ENCODE assay signal across 11 mouse cellular contexts in genomic region chr13:107065098-107065855, GRCm38 (mm10). TPM values are rescaled to one million over a fixed set of nuclear protein-coding genes. Genes with fewer than 3 reads are reported as not detected.
DNase-seq lines count a peak whose midpoint lies in the region; ATAC-seq and TF ChIP-seq lines count a peak whose summit lies in the region.
"Had no signal": no experiment of that assay in that cellular context is flagged by ENCODE, and none has a peak within 500 bp of the region (broad histone marks: within the 10 kb centered on the region; RNA-seq: fewer than 3 reads in every experiment).

No protein-coding gene starts in this region.

- H3K4me3 ChIP-seq in intestine, embryonic 14.5 days (ENCODE audit: low read depth, low read length), result no peak overlapping the region
- no peak overlapping the region for H3K4me3 ChIP-seq in intestine, embryonic 15.5 days (replicated peaks)
- H3K4me3 ChIP-seq in hindbrain, embryonic 12.5 days, result no peak overlapping the region
- H3K4me3 ChIP-seq in midbrain, embryonic 13.5 days (replicated peaks), result no peak overlapping the region

- no peak overlapping the region for H3K9ac ChIP-seq in intestine, embryonic 14.5 days (ENCODE audit: low read length)
- H3K9ac ChIP-seq in intestine, embryonic 15.5 days, result no peak overlapping the region
- H3K9ac ChIP-seq in hindbrain, embryonic 12.5 days, result no peak overlapping the region
- no peak overlapping the region for H3K9ac ChIP-seq in midbrain, embryonic 13.5 days (replicated peaks)

- no peak overlapping the region for H3K27ac ChIP-seq in intestine, embryonic 14.5 days (ENCODE audit: low read depth)
- H3K27ac ChIP-seq in intestine, embryonic 15.5 days, result no peak overlapping the region
- no peak overlapping the region for H3K27ac ChIP-seq in hindbrain, embryonic 12.5 days
- H3K27ac ChIP-seq in midbrain, embryonic 13.5 days, result peak overlapping the region; percentile 30; the same call in 1 of the 2 replicates

- H3K36me3 ChIP-seq in intestine, embryonic 14.5 days (ENCODE audit: control insufficient read depth, insufficient read depth, low read length), result no peaks in the 10 kb centered on the region
- H3K36me3 ChIP-seq in intestine, embryonic 15.5 days, result no peaks in the 10 kb centered on the region
- no peaks in the 10 kb centered on the region for H3K36me3 ChIP-seq in hindbrain, embryonic 12.5 days
- H3K36me3 ChIP-seq in midbrain, embryonic 13.5 days, result no peaks in the 10 kb centered on the region

- no peak for TF ChIP-seq CTCF in brain, embryonic 14.5 days (IDR thresholded peaks at IDR 0.05; ENCODE audit: borderline replicate concordance, extremely low read depth, insufficient read depth, insufficient read length)

- peak; percentile 46 for DNase-seq in intestine, embryonic 14.5 days (ENCODE audit: low spot score)
- peak; percentile 80 for DNase-seq in brain, embryonic 14.5 days (ENCODE audit: low read depth)
- no peak for DNase-seq in kidney, adult 18-20 months
- DNase-seq in urinary bladder, postnatal 4 days (ENCODE audit: low spot score in 2 of 2), result no peak
- DNase-seq: adrenal gland, postnatal 10 days; kidney, postnatal 14 days; lung, adult 2 months had no signal

- no peaks in the 10 kb centered on the region for H3K27me3 ChIP-seq in intestine, embryonic 14.5 days (replicated peaks; ENCODE audit: control insufficient read depth, insufficient read depth, low read length)
- no peaks in the 10 kb centered on the region for H3K27me3 ChIP-seq in intestine, embryonic 15.5 days (replicated peaks)
- no peaks in the 10 kb centered on the region for H3K27me3 ChIP-seq in hindbrain, embryonic 12.5 days
- H3K27me3 ChIP-seq in midbrain, embryonic 13.5 days, result no peaks in the 10 kb centered on the region

- WGBS in intestine, embryonic 14.5 days, result 73% methylated on average over 10 of the region's 10 CpGs
- WGBS in intestine, embryonic 15.5 days, result 71% methylated on average over 10 of the region's 10 CpGs
- WGBS in hindbrain, embryonic 12.5 days, result 58% methylated on average over 10 of the region's 10 CpGs
- 57% methylated on average over 10 of the region's 10 CpGs for WGBS in midbrain, embryonic 13.5 days

- H3K9me3 ChIP-seq in intestine, embryonic 14.5 days (ENCODE audit: control insufficient read depth, low read length), result no peaks in the 10 kb centered on the region
- no peaks in the 10 kb centered on the region for H3K9me3 ChIP-seq in intestine, embryonic 15.5 days
- H3K9me3 ChIP-seq in hindbrain, embryonic 12.5 days (replicated peaks), result no peaks in the 10 kb centered on the region
- no peaks in the 10 kb centered on the region for H3K9me3 ChIP-seq in midbrain, embryonic 13.5 days

- H3K4me2 ChIP-seq in intestine, embryonic 14.5 days (ENCODE audit: low read length), result no peak overlapping the region
- no peak overlapping the region for H3K4me2 ChIP-seq in intestine, embryonic 15.5 days (replicated peaks)
- H3K4me2 ChIP-seq in hindbrain, embryonic 12.5 days (replicated peaks), result no peak overlapping the region
- no peak overlapping the region for H3K4me2 ChIP-seq in midbrain, embryonic 13.5 days (replicated peaks)

- ATAC-seq in intestine, embryonic 14.5 days (replicated peaks; ENCODE audit: low FRiP score, low TSS enrichment, low read depth), result no peak
- no peak for ATAC-seq in intestine, embryonic 15.5 days
- peak; percentile 60 for ATAC-seq in hindbrain, embryonic 12.5 days (ENCODE audit: low FRiP score)
- peak; percentile 71 for ATAC-seq in midbrain, embryonic 13.5 days
- ATAC-seq in megakaryocyte progenitor cell, adult 5-6 weeks (replicated peaks; ENCODE audit: poor library complexity), result no peak

- no peak for TF ChIP-seq POLR2A in brain, embryonic 14.5 days (IDR thresholded peaks at IDR 0.05; ENCODE audit: borderline replicate concordance, extremely low read depth, insufficient read depth, insufficient read length, poor library complexity, severe bottlenecking)

- no peaks in the 10 kb centered on the region for H3K4me1 ChIP-seq in intestine, embryonic 14.5 days (replicated peaks; ENCODE audit: control insufficient read depth, insufficient read depth, low read length)
- no peaks in the 10 kb centered on the region for H3K4me1 ChIP-seq in intestine, embryonic 15.5 days (replicated peaks)
- 0 out of 2 replicates have a peak, but pooled peaks cover 2% of the 10 kb centered on the region for H3K4me1 ChIP-seq in hindbrain, embryonic 12.5 days
- H3K4me1 ChIP-seq in midbrain, embryonic 13.5 days (replicated peaks), result peaks cover 12% of the 10 kb centered on the region; the same call in 1 of the 2 replicates

RNA-seq across cellular contexts. Expression of gene Kif2a, which starts 43.4 kb away (rescaled TPM):
- 15.5 and 16.5 TPM in 2 replicates for polyA plus RNA-seq in intestine, embryonic 14.5 days (2014; fragmentation: Nextera tagmentation; extraction: Ambion mirVana)
- 20.1 and 24.7 TPM in 2 replicates for polyA plus RNA-seq in intestine, embryonic 15.5 days (2015; fragmentation: Nextera tagmentation; extraction: Ambion mirVana)
- 27.4 and 52.5 TPM in 2 replicates for polyA plus RNA-seq in brain, embryonic 14.5 days (2012; rRNA removed)
- 36.9 and 40.2 TPM in 2 replicates for polyA plus RNA-seq in hindbrain, embryonic 12.5 days (2016; fragmentation: Nextera tagmentation; extraction: Ambion mirVana)
- polyA plus RNA-seq in midbrain, embryonic 13.5 days (2015; fragmentation: Nextera tagmentation; extraction: Ambion mirVana), result 35.1 and 36.2 TPM in 2 replicates
- total RNA-seq in megakaryocyte progenitor cell, adult 5-6 weeks (2015), result 53.7 and 55.1 TPM in 2 replicates
- total RNA-seq in megakaryocyte progenitor cell, adult 5-6 weeks (2017), result 15.2 and 18.0 TPM in 2 replicates

Comparison
In these comparisons a context has a peak if more than half of its experiments do, and no peak if none do; other contexts are left out.
1. ATAC-seq: peak in hindbrain, embryonic 12.5 days (single experiment) and midbrain, embryonic 13.5 days (single experiment); none in intestine, embryonic 14.5 days (single experiment), intestine, embryonic 15.5 days (single experiment) and megakaryocyte progenitor cell, adult 5-6 weeks (single experiment).
2. DNase-seq: peak in intestine, embryonic 14.5 days (single experiment) and brain, embryonic 14.5 days (single experiment); none in kidney, adult 18-20 months (single experiment) and urinary bladder, postnatal 4 days (0 of 2).